Mouse (Mus musculus) testis, adult 2 months (tissue): ENCODE results near the gene Ablim2.

ENCODE experiments used
- CTCF ChIP-seq: fragments of 200-500 bp; IDR thresholded peaks from 2 replicates; pipeline ENCODE4 v1.5.1; 2012; ENCODE audit warnings: low read depth, mild to moderate bottlenecking, inconsistent platforms, low read length, moderate library complexity; ENCODE audit not compliant: control insufficient read depth, insufficient read depth, insufficient replicate concordance
- POLR2A ChIP-seq: fragments of 200-500 bp; IDR thresholded peaks from 2 replicates; pipeline ENCODE4 v1.6.1; 2012; ENCODE audit warnings: low read depth, mild to moderate bottlenecking, inconsistent platforms, low read length, moderate library complexity; ENCODE audit not compliant: control insufficient read depth

GRCm38 (mm10) chr5:35785853-35786252, 28.2 kb downstream of the Ablim2 start:
- TF ChIP-seq CTCF (no peak), POLR2A (no peak)
